Mouse (Mus musculus): ENCODE measurements around the gene Olfr851.

The Olfr851 gene

DNA sequence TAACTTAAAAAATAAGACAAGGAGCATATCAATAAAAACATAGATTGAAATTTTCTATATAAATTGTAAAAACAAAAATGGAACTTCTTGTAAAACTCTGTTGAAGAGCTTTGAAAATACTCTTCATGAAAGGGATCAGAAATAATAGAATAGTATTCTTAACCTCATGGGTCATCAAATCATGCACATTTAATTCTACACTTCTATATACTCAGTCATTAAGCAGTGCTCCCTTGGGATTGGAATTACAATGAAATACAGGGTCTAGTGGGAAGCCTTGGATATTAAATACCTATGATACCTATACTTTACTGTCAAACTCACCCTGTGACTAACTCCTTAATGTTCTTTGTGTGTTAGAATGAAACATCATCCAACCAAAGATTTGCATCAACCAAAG is at the start of gene Olfr851:
TSS of gene Olfr851 (plus strand) at position 301 of the 400 bp plus-strand sequence.
- DNase-seq: no peak

DNA sequence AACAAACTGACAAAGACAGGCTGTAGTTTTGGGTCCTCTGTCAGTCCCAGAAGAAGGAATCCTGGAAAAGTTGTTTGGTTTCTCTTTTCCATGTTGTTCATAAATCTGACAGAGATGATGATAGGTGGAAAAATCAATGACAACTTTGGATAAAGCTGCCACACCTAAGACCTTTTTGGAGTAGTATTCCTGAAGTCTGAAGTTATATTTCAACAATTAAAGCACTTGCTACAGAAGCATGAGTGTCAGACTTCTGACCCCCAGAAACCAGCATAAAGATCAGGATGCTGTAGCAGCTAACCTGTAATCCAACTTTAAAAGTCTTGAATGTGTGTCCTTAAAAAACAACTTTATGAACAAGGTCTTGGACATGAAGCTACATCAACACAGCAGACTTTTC is 14.9 kb upstream of the Olfr851 start, which contains the start of gene Olfr850:
TSS of gene Olfr850 (minus strand) at position 101 of the 400 bp plus-strand sequence.
- DNase-seq: no peak

DNA sequence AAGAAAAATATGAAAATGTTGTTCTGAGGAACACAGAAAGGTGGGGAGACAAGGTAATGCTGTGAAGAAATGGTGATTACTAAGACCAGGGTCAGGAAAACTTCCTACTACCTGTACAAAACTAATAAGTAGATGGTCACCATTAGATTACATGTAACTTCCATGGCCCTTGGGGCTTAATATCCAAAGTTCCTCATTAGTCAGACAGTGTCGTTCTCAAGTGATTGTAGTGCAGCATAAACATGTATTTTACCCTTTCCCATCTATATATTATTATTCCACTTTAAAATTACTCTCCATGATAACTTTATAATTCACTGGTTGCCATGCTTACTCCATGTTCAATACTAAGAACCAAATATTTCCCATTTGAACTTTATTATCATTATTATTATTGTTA is 47.9 kb downstream of the Olfr851 start, which contains the start of gene Olfr853:
TSS of gene Olfr853 (minus strand) at position 101 of the 400 bp plus-strand sequence.
- DNase-seq: no peak

Measured in embryo, embryonic 11 days (tissue).